Mouse (Mus musculus) natural killer cell, adult 2 months (primary cell): ENCODE data around the gene Cryba4.

Experiments
- DNase-seq, 2 experiments: peaks; one replicate each; pipeline ENCODE4 v3.0.0; 2022; ENCODE audit warnings: low spot score in 2 of 2

Gene Cryba4

GRCm38 (mm10) chr5:112206543-112207255 is 45.6 kb downstream of the Cryba4 start:
- no peak for DNase-seq

- DNase-seq = no peak
Observed at GRCm38 (mm10) chr5:112199656-112200055, 52.7 kb downstream of the Cryba4 start.
